Mouse (Mus musculus) lung, adult 18-20 months (tissue): ENCODE results near the gene Gm44965.
"Not testable (repeated sequence)": the region's sequence is repeated elsewhere in the genome, so short reads cannot be mapped to it uniquely, and the experiment has no call there.

ENCODE experiments used
- DNase-seq, 2 experiments: peaks; one replicate each; pipeline ENCODE4 v3.0.0; 2022; ENCODE audit warnings: mixed read lengths in 2 of 2

Gene Gm44965

DNA sequence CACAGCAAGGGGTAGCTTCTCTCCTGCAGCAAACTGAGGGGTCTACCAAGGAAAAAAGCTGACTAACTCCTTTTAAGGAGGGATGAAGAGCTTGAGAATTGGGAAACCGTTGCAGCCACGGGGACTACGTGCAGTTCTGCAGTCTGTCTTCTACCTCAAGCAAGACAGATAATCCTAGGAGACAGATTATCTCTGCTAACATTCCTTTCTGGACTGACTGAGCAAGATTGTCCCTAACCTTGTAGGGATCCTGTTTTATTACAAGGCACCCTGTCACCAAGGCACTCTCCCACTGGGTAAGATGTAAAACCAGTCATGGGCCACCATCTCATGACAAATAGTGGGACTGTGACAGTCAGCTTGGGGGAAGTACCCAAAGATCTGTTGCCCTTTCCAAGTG, 12.5 kb upstream of the Gm44965 start:
- DNase-seq: no peak

DNA sequence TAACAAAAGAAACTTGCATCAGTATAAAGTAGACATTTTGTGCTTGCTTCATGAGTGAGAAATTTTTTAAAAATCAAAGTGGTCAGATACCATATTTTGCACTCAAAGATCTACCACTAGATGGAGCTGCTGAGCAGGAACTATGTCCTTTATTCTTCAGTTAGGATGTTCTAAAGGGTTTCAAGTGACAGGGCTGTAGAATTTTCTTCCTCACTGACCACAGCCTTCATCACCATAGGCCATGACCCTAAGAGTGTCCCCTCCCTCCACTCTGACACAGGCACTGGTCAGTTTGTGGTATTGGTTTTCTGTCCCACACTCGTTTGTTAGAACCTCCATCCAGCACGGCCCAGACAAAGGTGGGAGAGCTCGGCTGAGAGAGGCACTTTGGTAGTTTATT, 11.7 kb upstream of the Gm44965 start:
- peak in 1 of 2 experiments; percentile 27 for DNase-seq

DNA sequence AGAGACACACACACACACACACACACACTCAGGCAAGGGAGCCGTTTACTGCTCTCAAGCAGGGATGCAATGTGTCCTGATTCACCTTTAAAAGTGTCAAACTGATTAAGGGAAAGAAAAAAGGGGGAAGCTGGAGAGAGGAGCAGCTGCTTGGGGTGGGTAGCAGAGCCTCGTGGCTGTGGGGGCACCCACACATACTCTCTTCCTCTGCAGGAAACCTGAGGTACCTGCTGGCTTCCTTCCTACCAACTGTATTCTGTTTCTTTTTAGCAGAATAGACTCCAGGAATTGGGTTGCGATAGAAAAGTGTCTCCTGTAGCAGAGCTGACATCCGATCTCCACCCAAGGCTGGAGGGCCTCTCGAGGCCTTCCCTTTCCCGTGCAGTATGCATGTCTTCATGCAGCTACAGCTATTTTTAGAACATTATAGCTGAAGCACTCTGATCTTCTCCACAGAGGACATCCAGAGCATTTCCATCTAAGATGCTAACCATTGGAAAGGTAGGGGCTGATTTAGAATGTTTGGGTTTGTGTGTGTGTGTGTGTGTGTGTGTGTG, 4.5 kb upstream of the Gm44965 start, which contains the start of gene Gm45021:
Gene Gm45021 (plus strand): TSS at position 417 of the 557 bp plus-strand sequence.
- no peak for DNase-seq

GRCm38 (mm10) chr6:48591221-48591845, 2.4 kb upstream of the Gm44965 start:
- no peak for DNase-seq

DNA sequence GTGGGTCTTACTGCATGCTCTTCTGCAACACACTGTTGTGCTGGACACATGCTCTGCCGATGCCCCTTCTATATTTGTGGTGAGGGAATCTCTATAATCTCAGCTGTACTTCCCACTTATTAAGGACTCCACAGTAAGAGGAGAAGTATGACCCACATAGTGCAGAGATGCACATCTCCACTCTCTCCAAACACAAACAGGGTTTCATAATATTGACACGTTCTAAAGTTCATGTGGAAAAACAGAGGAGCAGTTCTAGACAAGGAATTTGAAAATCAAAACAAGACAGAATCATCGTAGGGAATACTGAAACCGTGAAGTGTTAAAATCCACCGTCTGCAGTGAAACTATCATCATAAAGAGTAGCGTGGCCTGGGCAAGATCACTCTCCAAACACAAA, 1.9 kb upstream of the Gm44965 start:
- no peak for DNase-seq

GRCm38 (mm10) chr6:48594043-48594738, 450 bp downstream of the Gm44965 start:
- DNase-seq: peak; percentile 33

DNA sequence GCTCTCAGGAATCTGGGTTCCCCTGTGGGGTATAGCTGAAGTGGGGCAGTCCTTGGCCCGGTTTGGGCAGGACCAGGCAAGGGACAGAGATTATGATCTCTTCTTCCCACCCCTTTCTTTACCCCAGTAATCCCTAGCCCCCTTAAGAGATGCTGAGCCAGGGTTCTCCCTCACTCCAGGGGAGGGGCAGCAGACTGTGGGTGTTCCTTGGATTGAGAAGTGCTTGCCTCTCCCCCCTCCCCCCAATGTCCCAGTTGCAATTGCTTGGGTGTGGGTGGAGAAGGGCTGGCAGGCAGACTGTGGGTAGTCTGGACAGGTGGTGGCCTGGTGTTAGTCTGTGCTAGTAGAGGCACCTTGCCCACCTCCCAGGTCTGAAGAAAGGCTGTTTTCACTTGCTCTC, 1.5 kb downstream of the Gm44965 start:
- DNase-seq: no peak

DNA sequence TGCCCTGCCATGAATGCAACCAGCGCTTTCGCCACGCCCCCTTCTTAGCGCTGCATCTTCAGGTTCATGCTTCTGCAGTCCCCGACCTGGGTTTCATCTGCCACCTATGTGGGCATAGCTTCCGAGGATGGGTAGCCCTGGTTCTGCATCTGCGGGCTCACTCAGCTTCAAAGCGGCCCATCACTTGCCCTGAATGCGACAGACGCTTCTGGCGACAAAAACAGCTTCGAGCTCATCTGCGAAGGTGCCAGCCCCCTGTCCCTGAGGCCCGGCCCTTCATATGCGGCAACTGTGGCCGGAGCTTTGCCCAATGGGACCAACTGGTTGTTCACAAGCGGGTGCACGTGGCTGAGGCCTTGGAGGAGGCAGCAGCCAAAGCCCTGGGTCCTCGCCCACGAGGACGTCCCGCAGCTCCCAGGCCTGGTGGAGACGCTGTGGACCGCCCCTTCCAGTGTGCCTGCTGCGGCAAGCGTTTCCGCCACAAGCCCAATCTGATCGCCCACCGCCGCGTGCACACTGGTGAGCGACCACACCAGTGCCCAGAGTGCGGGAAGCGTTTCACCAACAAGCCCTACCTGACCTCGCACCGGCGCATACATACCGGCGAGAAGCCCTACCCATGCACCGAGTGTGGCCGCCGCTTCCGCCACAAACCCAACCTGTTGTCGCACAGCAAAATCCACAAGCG, 2.9 kb downstream of the Gm44965 start:
- no peak for DNase-seq

GRCm38 (mm10) chr6:48597233-48597625, 3.5 kb downstream of the Gm44965 start:
- DNase-seq: no peak

GRCm38 (mm10) chr6:48600594-48600993, 6.9 kb downstream of the Gm44965 start:
- DNase-seq: no peak

- DNase-seq: peak; percentile 96 to 98
Measured at GRCm38 (mm10) chr6:48601271-48602079, 7.7 kb downstream of the Gm44965 start, which contains the start of gene Zfp775. TSS of gene Zfp775 (plus strand) at chr6:48602063.

DNA sequence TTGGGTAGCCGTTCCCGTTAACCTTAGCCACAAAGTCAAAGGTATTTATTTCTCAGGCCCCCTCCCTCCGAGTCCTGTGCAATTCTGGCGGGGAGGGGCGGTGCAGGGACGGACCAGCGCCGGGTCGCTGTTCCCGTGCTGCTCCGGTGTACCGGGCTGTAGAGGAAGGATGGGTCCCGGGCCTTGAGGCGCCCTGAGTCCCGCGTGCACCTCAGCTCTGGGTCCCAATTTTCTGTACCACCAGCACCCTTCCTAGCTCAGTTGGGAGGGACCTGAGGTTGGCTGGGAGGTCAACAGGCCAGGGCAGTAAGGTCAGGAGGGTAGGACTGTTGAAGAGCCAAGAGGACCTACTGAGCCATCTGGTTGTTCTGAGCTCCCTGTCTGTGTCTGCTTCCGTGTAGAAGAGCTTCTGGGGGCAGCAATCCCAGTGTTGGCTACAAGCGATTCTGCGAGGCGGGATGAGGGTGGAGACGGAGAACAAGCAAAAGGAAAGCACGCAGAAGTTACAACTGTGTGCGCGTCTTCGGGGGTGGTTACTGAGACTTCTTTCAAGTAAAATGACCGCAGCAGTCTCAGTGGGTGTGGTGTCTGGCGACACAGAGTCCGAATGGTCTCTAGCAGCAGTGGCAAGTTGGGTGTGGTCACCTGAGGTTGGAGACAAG, 8.5 kb downstream of the Gm44965 start:
- peak; percentile 48 to 57 for DNase-seq

- DNase-seq: no peak
Measured at GRCm38 (mm10) chr6:48608124-48608523, 14.4 kb downstream of the Gm44965 start.

DNA sequence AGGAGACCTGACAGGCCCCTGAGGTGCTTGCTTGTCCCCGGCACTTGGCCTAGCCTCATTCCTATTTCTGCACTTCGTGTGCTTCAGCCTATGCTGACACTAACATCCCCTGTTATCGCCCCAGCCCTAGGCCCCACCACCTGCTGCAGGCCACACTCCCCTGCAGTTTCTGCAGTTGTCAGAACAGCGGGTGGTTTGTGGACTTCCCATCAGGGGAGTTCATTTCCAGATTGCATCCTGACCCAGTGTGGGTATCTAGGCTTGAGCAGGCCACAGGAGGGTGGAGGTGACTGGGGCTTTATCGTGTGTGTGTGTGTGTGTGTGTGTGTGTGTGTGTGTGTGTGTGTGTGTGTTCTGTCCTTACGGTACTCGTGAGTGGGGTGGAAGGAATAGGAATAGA, 15.8 kb downstream of the Gm44965 start:
- no peak for DNase-seq

DNA sequence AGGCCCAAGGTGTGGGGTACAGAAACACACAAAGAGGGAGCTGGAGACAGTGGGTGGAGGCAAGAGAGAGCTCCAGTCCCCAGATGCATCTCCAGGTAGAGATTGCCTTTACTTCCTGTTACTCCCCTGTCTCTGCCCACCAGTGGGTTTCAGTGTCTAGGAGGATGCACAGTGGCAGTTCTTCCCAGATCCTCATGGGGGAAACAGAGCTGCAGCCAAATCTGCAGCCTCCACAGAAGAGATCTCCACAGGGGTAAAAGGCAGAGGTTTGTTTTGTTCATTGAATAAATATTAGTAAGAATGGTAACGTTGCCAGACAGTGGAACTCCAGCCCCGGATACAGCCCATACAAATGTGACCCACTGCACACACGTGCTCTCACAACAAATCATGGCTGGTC, 16.9 kb downstream of the Gm44965 start:
- DNase-seq: no peak

DNA sequence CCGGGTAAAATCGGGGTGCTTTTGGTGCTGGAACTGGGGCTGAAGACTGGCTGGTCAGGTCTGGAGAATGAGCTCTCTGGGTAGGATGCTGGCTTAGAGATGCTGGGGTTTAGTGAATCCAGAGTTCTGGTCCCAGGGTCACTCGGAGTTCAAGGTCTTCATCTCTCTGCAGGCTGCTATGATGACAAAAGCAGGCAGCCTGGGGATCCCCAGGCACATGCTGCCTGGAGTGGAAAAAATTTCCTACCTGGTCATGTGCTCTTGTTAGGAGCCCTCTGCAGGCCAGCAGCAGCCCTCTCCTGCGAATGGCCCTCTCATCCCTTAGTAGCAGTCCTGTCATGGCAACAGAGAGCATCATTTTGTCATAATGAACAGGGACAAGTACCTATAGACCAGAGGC, 19.7 kb downstream of the Gm44965 start:
- no peak for DNase-seq

DNA sequence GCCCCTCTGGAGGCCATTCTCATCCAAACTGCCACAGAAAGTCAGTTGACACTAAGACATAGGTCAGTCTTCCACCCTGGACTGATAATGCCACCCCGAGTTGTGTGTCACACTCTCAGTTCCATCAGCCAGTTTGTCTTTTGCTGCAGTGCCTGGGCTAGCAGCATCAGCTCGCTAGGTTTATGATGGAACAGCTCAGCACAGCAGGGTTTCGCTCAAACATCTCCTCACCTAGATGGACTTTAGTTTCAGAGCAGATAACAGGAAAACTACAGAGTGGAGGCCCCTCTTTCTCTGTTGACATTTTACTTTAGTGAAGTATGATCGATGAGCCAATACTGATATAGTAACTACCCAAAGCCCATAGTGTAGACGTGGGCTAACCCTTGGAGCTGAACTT, 21.0 kb downstream of the Gm44965 start:
- no peak for DNase-seq

GRCm38 (mm10) chr6:48620031-48620430, 26.3 kb downstream of the Gm44965 start:
- no peak for DNase-seq

GRCm38 (mm10) chr6:48622186-48622843, 28.6 kb downstream of the Gm44965 start:
- not testable (repeated sequence) for DNase-seq

DNA sequence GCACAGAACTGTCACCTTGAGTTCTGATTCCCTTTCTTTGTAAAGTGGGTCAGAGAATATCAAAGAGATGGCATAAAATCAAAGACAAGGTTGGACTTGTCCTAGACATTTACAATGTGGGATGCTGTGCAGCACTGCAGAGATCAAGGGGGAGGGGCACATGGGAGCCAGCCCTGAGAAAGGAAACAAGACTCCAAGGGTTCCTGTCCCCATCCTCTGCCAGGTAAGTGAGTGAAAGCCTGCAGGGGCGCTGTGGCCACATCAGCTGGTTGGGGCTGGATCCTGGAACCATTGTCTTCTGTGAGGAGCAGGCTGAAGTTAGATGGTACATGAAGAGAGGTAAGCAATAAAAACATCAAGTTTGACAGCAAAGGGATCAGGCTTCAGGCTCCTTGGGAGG, 29.7 kb downstream of the Gm44965 start:
- DNase-seq: no peak

DNA sequence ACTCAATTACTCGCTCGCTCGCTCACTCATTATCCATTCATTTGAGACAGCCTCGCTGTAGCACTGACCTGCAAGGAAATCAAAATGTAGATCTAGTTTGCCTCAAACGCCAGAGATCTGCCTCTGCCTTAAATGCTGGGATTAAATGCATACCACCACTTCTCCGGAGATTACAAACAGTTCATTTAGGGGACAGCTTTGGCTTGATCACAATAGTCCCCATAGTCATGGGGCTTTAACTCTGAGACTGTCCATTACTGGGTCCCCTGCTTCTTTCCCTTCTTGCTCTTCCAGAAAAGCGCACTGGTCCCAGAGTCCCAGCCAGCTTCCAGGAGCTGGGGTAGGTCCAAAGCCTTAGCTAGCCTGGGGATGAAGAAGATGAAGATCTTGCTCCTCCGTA, 32.7 kb downstream of the Gm44965 start, which contains the start of gene AI854703:
Gene AI854703 (plus strand): TSS at position 301 of the 400 bp plus-strand sequence.
- DNase-seq: no peak
